Mouse (Mus musculus): ENCODE measurements around the gene Ston1. TPM values are rescaled to one million over a fixed set of nuclear protein-coding genes. Genes with fewer than 3 reads are reported as not detected.

The Ston1 gene
- polyA plus RNA-seq, 1 experiment from 2014 or later = 0.96 TPM

GRCm38 (mm10) chr17:88703112-88703511 is 105.6 kb downstream of the Ston1 start:
- Histone ChIP-seq H3K27ac (ENCODE audit: low read length) (no peak overlapping the region), H3K4me3 (ENCODE audit: low read depth, low read length) (no peak overlapping the region), H3K4me2 (ENCODE audit: low read depth, low read length) (no peak overlapping the region), H3K27me3 (ENCODE audit: control insufficient read depth, insufficient read depth, low read depth, low read length) (no peaks in the 10 kb centered on the region), H3K9me3 (replicated peaks; ENCODE audit: control insufficient read depth, low read length) (no peaks in the 10 kb centered on the region), H3K36me3 (ENCODE audit: control insufficient read depth, insufficient read depth) (no peaks in the 10 kb centered on the region), H3K4me1 (ENCODE audit: control insufficient read depth, low read depth, low read length) (no peaks in the 10 kb centered on the region), H3K9ac (ENCODE audit: low read depth, low read length) (no peak overlapping the region)
- no peak for ATAC-seq (ENCODE audit: low read depth)
- 42% methylated on average over 4 of the region's 4 CpGs for WGBS (ENCODE audit: insufficient replicate concordance)

GRCm38 (mm10) chr17:88706231-88706649 is 108.8 kb downstream of the Ston1 start:
- no peak for ATAC-seq (ENCODE audit: low read depth)
- H3K4me2 ChIP-seq (ENCODE audit: low read depth, low read length) = no peak overlapping the region

More at GRCm38 (mm10) chr17:88706231-88706649, 108.8 kb downstream of the Ston1 start:
- Histone ChIP-seq H3K4me1 (ENCODE audit: control insufficient read depth, low read depth, low read length) (no peaks in the 10 kb centered on the region), H3K27ac (ENCODE audit: low read length) (no peak overlapping the region), H3K27me3 (ENCODE audit: control insufficient read depth, insufficient read depth, low read depth, low read length) (no peaks in the 10 kb centered on the region), H3K36me3 (ENCODE audit: control insufficient read depth, insufficient read depth) (no peaks in the 10 kb centered on the region), H3K9ac (ENCODE audit: low read depth, low read length) (no peak overlapping the region), H3K4me3 (ENCODE audit: low read depth, low read length) (no peak overlapping the region), H3K9me3 (replicated peaks; ENCODE audit: control insufficient read depth, low read length) (no peaks in the 10 kb centered on the region)
- 51% methylated on average over 8 of the region's 8 CpGs for WGBS (ENCODE audit: insufficient replicate concordance)

Other genes starting within 250 kb of the Ston1 start
- 11.0 and 11.8 TPM in 2 replicates for gene Foxn2, start 157.0 kb upstream of the Ston1 start, polyA plus RNA-seq (2015; fragmentation: Nextera tagmentation; extraction: Ambion mirVana)
- 9.6 and 10.6 TPM in 2 replicates for gene Ppp1r21, start 67.6 kb upstream of the Ston1 start, polyA plus RNA-seq (2015; fragmentation: Nextera tagmentation; extraction: Ambion mirVana)
- gene Gtf2a1l, start 71.0 kb downstream of the Ston1 start, polyA plus RNA-seq (2015; fragmentation: Nextera tagmentation; extraction: Ambion mirVana) = not detected in 2 replicates
- gene Lhcgr, start 194.3 kb downstream of the Ston1 start, polyA plus RNA-seq (2015; fragmentation: Nextera tagmentation; extraction: Ambion mirVana) = not detected in 2 replicates

All from liver, embryonic 16.5 days (tissue).